Mouse (Mus musculus) ES-Bruce4 (cell line): ENCODE measurements around the gene Tyw5.

Source experiments
- CTCF ChIP-seq: IDR thresholded peaks from one replicate; pipeline ENCODE4 v1.8.1; 2011; ENCODE audit warnings: low read depth, low read length
- POLR2A ChIP-seq: IDR thresholded peaks from one replicate; pipeline ENCODE4 v1.8.1; 2011; ENCODE audit warnings: low read length; ENCODE audit not compliant: insufficient read depth

GRCm38 (mm10) chr1:57351941-57352340 lies 55.0 kb downstream of the Tyw5 start:
- TF ChIP-seq CTCF = no peak
- TF ChIP-seq POLR2A = no peak
